Mouse (Mus musculus) limb, embryonic 11.5 days (tissue): ENCODE measurements at regions not wholly inside any gene's neighbourhood (a gene's known extent, or its start where the extent isn't known, plus 50 kb on each side); places are given as distances from the start of the nearest gene placed in this dataset.

Source experiments
- ATAC-seq: fragments of 200-750 bp; cut with Nextera tagmentation; 2 replicates; pipeline ENCODE4 v1.8.0; 2017; ENCODE audit warnings: low read depth; ENCODE audit not compliant: insufficient number of reproducible peaks, low FRiP score, low TSS enrichment
- DNase-seq: peaks from one replicate; pipeline ENCODE4 v3.0.0-alpha.2; 2015; ENCODE audit warnings: low spot score
- H3K27ac ChIP-seq: fragments of 300-500 bp; sonication (generic); replicated peaks from 2 replicates; pipeline ENCODE4 v1.5.1; 2014; ENCODE audit warnings: low read depth, mild to moderate bottlenecking, low read length
- H3K27me3 ChIP-seq: fragments of 300-500 bp; sonication (generic); 2 replicates; pipeline ENCODE4 v1.6.1; 2014; ENCODE audit warnings: mild to moderate bottlenecking, low read length, mixed read lengths; ENCODE audit not compliant: control insufficient read depth, insufficient read depth
- H3K36me3 ChIP-seq: fragments of 300-500 bp; sonication (generic); 2 replicates; pipeline ENCODE4 v1.6.1; 2014; ENCODE audit warnings: mild to moderate bottlenecking, low read length, moderate library complexity, mixed read lengths; ENCODE audit not compliant: control insufficient read depth, insufficient read depth
- H3K4me1 ChIP-seq: fragments of 300-500 bp; sonication (generic); 2 replicates; pipeline ENCODE4 v1.6.1; 2014; ENCODE audit warnings: low read length, mixed read lengths; ENCODE audit not compliant: control insufficient read depth, insufficient read depth
- H3K4me2 ChIP-seq: fragments of 300-500 bp; sonication (generic); 2 replicates; pipeline ENCODE4 v1.6.1; 2014; ENCODE audit warnings: low read depth, mild to moderate bottlenecking, moderate library complexity; ENCODE audit not compliant: severe bottlenecking
- H3K4me3 ChIP-seq: fragments of 300-500 bp; sonication (generic); 2 replicates; pipeline ENCODE4 v1.5.1; 2014; ENCODE audit warnings: low read depth, low read length
- H3K9ac ChIP-seq: fragments of 300-500 bp; sonication (generic); 2 replicates; pipeline ENCODE4 v1.6.1; 2014; ENCODE audit warnings: mild to moderate bottlenecking, low read length
- H3K9me3 ChIP-seq: fragments of 300-500 bp; sonication (generic); 2 replicates; pipeline ENCODE4 v1.6.1; 2016; ENCODE audit warnings: low read length; ENCODE audit not compliant: control insufficient read depth
- WGBS: fragments of 180-500 bp; shearing (Covaris S2); extraction: QIAGEN DNeasy Blood & Tissue Kit; methylation state at CpG from one replicate; pipeline ENCODE4 v1.1.7; 2014; 5-methylcytosine and 5-hydroxymethylcytosine counted together

GRCm38 (mm10) chr4:52341245-52341644, 97.8 kb upstream of the Smc2 start:
- no peak for ATAC-seq
- H3K27me3 ChIP-seq: no peaks in the 10 kb centered on the region
- H3K4me2 ChIP-seq: no peak overlapping the region
- no peak overlapping the region for H3K4me3 ChIP-seq
- no peak overlapping the region for H3K27ac ChIP-seq
- no peaks in the 10 kb centered on the region for H3K36me3 ChIP-seq
- H3K9ac ChIP-seq: no peak overlapping the region
- H3K9me3 ChIP-seq: no peaks in the 10 kb centered on the region
- no peaks in the 10 kb centered on the region for H3K4me1 ChIP-seq
- DNase-seq: no peak

- DNase-seq (peak; percentile 22), ATAC-seq (no peak)
- WGBS: 67% methylated on average over 6 of the region's 6 CpGs
- no peaks in the 10 kb centered on the region for H3K9me3 ChIP-seq
- no peak overlapping the region for H3K4me2 ChIP-seq
- H3K27me3 ChIP-seq: no peaks in the 10 kb centered on the region
- H3K4me1 ChIP-seq: no peaks in the 10 kb centered on the region
- H3K36me3 ChIP-seq: no peaks in the 10 kb centered on the region
- H3K27ac ChIP-seq: no peak overlapping the region
- H3K9ac ChIP-seq: no peak overlapping the region
- H3K4me3 ChIP-seq: no peak overlapping the region
Measured at GRCm38 (mm10) chr4:52361751-52362150, 77.3 kb upstream of the Smc2 start.

- Histone ChIP-seq H3K36me3 (no peaks in the 10 kb centered on the region), H3K27me3 (no peaks in the 10 kb centered on the region), H3K9ac (no peak overlapping the region), H3K4me1 (no peaks in the 10 kb centered on the region), H3K4me2 (no peak overlapping the region), H3K4me3 (no peak overlapping the region), H3K9me3 (no peaks in the 10 kb centered on the region), H3K27ac (no peak overlapping the region)
- WGBS: 86% methylated on average over 4 of the region's 4 CpGs
- DNase-seq (no peak), ATAC-seq (no peak)
Measured at GRCm38 (mm10) chr4:52365866-52366265, 73.2 kb upstream of the Smc2 start.

- no peaks in the 10 kb centered on the region for H3K9me3 ChIP-seq
- H3K36me3 ChIP-seq: no peaks in the 10 kb centered on the region
- H3K4me3 ChIP-seq: no peak overlapping the region
- no peaks in the 10 kb centered on the region for H3K4me1 ChIP-seq
- no peaks in the 10 kb centered on the region for H3K27me3 ChIP-seq
- WGBS: 93% methylated on average over 3 of the region's 3 CpGs
- H3K9ac ChIP-seq: no peak overlapping the region
- H3K4me2 ChIP-seq: no peak overlapping the region
- no peak overlapping the region for H3K27ac ChIP-seq
- DNase-seq (no peak), ATAC-seq (no peak)
Measured at GRCm38 (mm10) chr4:52368527-52368926, 70.5 kb upstream of the Smc2 start.
